Mouse (Mus musculus): Measurements from ENCODE around the gene Pdzd8.

Pdzd8 gene

GRCm38 (mm10) chr19:59282001-59282400, 63.6 kb downstream of the Pdzd8 start:
- in situ Hi-C loops (cut with MboI, MseI): no loop called here

- in situ Hi-C loops (cut with MboI, MseI): no loop called here
These were observed 64.7 kb downstream of the Pdzd8 start for GRCm38 (mm10) chr19:59280841-59281240.

- in situ Hi-C loops (cut with MboI, MseI): no loop called here
These were observed 69.2 kb downstream of the Pdzd8 start for GRCm38 (mm10) chr19:59276354-59276753.

- in situ Hi-C loops (cut with MboI, MseI): no loop called here
These were observed 72.4 kb downstream of the Pdzd8 start for GRCm38 (mm10) chr19:59273190-59273589.

- in situ Hi-C loops (cut with MboI, MseI): no loop called here
These were observed 78.1 kb downstream of the Pdzd8 start for GRCm38 (mm10) chr19:59267417-59267963.

- in situ Hi-C loops (cut with MboI, MseI): no loop called here
These were observed 79.7 kb downstream of the Pdzd8 start for GRCm38 (mm10) chr19:59265907-59266306.

GRCm38 (mm10) chr19:59264838-59265532, 80.6 kb downstream of the Pdzd8 start:
- in situ Hi-C loops (cut with MboI, MseI): no loop called here

- in situ Hi-C loops (cut with MboI, MseI): no loop called here
These were observed 82.4 kb downstream of the Pdzd8 start for GRCm38 (mm10) chr19:59263171-59263570.

- in situ Hi-C loops (cut with MboI, MseI): no loop called here
These were observed 84.0 kb downstream of the Pdzd8 start for GRCm38 (mm10) chr19:59261604-59262003.

- in situ Hi-C loops (cut with MboI, MseI): no loop called here
These were observed 84.7 kb downstream of the Pdzd8 start, which contains the start of gene Slc18a2 for GRCm38 (mm10) chr19:59260718-59261442. Gene Slc18a2, plus strand, starts transcription at chr19:59260896.

- in situ Hi-C loops (cut with MboI, MseI): no loop called here
These were observed 85.9 kb downstream of the Pdzd8 start for GRCm38 (mm10) chr19:59259633-59260032.

- in situ Hi-C loops (cut with MboI, MseI): no loop called here
These were observed 92.9 kb downstream of the Pdzd8 start for GRCm38 (mm10) chr19:59252651-59253050.

- in situ Hi-C loops (cut with MboI, MseI): loop anchor here in 1 of 2 experiments (25.0 kb wide), 1 partner anchor 889 kb away; no protein-coding TSS in a partner anchor
These were observed 96.9 kb downstream of the Pdzd8 start for GRCm38 (mm10) chr19:59248553-59249286.

- in situ Hi-C loops (cut with MboI, MseI): loop anchor here in 1 of 2 experiments (25.0 kb wide), 1 partner anchor 889 kb away; no protein-coding TSS in a partner anchor
These were observed 97.4 kb downstream of the Pdzd8 start for GRCm38 (mm10) chr19:59248144-59248543.
